Mouse (Mus musculus): ENCODE measurements around the gene Dlg2. TPM values are rescaled to one million over a fixed set of nuclear protein-coding genes. Genes with fewer than 3 reads are reported as not detected.
"Not testable (repeated sequence)": the region's sequence is repeated elsewhere in the genome, so short reads cannot be mapped to it uniquely, and the experiment has no call there.

The Dlg2 gene
- total RNA-seq, 2 experiments from 2014 or later, result 0.36 to 0.72 TPM

DNA sequence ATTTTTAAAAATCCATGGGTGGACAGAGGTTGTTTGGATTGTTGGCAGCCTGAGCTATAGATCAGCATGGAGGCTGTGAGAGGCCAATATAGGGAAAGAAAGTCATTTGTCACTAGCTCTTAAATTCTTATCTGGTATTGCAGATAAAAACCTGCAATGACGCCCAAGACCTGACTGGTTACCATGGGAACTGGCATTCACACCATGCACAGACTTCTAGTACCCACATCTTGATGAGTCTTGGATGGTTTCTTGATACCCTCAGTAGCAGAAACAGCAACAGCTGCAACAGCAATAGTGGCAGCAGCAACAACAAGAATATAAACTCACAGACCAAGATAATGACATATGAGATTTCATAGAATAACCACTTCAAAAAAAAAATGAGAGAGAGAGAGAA lies 315.1 kb downstream of the Dlg2 start:
- intact Hi-C loops (cut with DNase I), result no loop called here
- no peak for DNase-seq

- intact Hi-C loops (cut with DNase I), result no loop called here
- no peak for DNase-seq
Observed at GRCm38 (mm10) chr7:90825640-90826039, 349.2 kb downstream of the Dlg2 start.

- DNase-seq, result no peak
- intact Hi-C loops (cut with DNase I), result no loop called here
Observed at GRCm38 (mm10) chr7:90841276-90841675, 364.8 kb downstream of the Dlg2 start.

- no peak for DNase-seq
- intact Hi-C loops (cut with DNase I), result no loop called here
Observed at GRCm38 (mm10) chr7:90843345-90844293, 367.1 kb downstream of the Dlg2 start.

DNA sequence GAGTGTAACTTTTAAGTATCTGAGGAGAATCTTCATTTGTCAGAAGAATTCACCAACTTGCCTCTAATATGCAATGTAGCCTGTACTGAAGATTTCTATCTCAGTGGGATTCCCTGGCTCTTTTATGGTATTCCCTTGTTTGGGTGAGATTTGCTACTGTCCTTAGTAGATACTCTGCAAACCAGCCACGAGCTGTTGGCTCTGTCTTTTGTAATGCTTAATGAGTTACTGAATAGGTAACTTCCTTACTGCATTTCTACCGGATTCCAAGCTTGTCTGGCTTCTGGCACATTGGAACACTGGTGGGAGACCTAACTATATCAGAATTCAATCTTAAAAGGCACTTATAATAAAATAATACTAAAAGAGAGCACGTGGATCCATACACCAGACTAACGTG lies 400.3 kb downstream of the Dlg2 start:
- not testable (repeated sequence) for DNase-seq

GRCm38 (mm10) chr7:90882740-90883139 lies 406.3 kb downstream of the Dlg2 start:
- intact Hi-C loops (cut with DNase I), result no loop called here
- DNase-seq, result no peak

More for the DNA sequence above, 400.3 kb downstream of the Dlg2 start:
- intact Hi-C loops (cut with DNase I), result not testable (repeated sequence)

DNA sequence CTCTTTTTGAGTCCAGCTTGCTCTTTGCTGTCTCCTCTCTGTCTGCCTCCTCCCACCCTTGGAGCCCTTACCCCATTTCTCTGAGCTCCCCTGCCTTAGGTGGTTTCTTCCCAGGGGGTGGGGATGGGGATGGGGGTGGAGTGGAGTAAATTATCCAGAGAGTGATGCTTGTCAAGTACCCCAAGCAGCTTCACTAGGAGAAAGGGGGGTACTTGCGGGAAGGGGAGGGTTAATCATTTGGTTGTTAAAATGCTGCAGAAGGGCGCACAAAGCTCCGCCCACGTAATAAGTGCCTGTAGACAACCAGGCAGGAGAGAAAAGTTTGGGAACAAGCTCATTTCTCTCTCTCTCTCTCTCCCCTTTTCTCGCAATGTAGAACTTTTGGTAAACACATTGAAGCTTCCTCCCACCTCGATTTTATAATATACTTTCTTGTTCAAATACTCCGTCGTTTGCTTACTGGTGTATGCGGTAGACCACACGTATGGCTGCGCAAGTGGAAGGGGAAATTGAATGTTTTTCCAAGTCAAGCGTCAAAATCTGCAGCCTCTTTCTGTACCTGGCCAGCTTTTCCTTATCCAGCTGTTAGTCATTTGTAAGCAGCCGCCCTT lies 410.0 kb downstream of the Dlg2 start:
- no peak for DNase-seq
- intact Hi-C loops (cut with DNase I), result no loop called here

- intact Hi-C loops (cut with DNase I), result no loop called here
- no peak for DNase-seq
Observed at GRCm38 (mm10) chr7:90887007-90887720, 410.7 kb downstream of the Dlg2 start.

GRCm38 (mm10) chr7:90927441-90927840 lies 451.0 kb downstream of the Dlg2 start:
- intact Hi-C loops (cut with DNase I), result no loop called here
- DNase-seq, result no peak

GRCm38 (mm10) chr7:90940726-90941125 lies 464.3 kb downstream of the Dlg2 start:
- no peak for DNase-seq
- intact Hi-C loops (cut with DNase I), result no loop called here

DNA sequence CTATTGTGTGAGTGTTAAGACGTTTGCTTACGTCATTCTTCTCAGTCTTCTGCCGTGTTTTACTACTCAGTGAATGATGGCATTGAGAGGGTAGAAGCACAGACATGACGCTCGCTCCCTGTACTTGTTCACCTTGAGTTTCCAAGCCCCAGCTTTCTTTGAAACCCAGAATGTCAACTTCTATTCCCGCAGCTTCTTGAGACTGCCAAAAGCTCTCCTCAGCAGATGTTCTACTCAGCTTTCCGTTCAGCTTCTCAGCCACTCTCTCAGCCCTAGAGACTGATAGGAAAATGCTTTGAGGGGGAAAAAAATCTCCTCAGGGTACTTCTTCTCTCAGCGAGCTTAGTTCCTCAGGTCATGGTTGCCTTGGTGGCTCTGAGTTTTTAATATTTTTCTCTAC lies 470.6 kb downstream of the Dlg2 start:
- no peak for DNase-seq
- intact Hi-C loops (cut with DNase I), result no loop called here

DNA sequence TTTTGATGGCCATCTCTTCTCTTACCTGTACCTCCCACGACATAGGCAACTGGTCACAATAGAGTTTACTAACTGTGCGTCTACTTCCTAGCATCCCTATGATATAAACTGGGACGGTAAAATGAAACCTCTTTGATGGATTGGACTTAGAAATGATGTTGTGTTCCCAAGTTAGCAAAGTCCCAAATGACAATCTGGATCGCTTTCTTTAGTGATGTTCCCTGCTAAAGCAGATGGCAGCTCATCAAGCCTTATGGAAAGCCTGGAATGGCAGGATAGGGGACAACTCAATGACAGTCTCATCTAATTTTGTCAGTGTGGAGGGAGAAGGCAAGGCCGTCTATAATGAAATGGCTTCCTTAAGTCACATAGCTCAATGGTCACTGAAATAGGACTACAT lies 472.7 kb downstream of the Dlg2 start:
- intact Hi-C loops (cut with DNase I), result no loop called here
- no peak for DNase-seq

GRCm38 (mm10) chr7:90977241-90977640 lies 500.8 kb downstream of the Dlg2 start:
- intact Hi-C loops (cut with DNase I), result no loop called here
- DNase-seq, result no peak

GRCm38 (mm10) chr7:90982069-90982468 lies 505.6 kb downstream of the Dlg2 start:
- intact Hi-C loops (cut with DNase I), result no loop called here
- no peak for DNase-seq

DNA sequence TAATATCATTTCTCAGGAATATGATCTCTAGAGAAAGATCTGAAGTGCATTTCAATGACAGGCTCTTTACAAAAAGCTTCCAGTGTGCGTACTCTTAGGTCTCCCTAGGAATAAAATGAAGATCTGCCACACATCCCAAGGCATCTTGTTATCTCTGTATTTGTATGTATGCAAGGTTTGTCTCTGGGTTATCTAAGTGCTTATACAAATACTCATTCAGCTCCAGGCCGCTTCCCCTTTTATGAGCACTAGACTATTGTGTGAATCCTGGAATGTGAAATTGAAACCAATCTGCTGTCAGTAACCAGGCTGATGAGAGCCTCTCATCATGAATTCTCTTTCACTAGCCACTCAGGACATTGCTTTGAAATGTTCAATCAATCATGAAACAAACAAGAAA lies 534.2 kb downstream of the Dlg2 start:
- no peak for DNase-seq
- intact Hi-C loops (cut with DNase I), result no loop called here

- no peak for DNase-seq
- intact Hi-C loops (cut with DNase I), result no loop called here
Observed at GRCm38 (mm10) chr7:91044998-91045741, 568.7 kb downstream of the Dlg2 start.

DNA sequence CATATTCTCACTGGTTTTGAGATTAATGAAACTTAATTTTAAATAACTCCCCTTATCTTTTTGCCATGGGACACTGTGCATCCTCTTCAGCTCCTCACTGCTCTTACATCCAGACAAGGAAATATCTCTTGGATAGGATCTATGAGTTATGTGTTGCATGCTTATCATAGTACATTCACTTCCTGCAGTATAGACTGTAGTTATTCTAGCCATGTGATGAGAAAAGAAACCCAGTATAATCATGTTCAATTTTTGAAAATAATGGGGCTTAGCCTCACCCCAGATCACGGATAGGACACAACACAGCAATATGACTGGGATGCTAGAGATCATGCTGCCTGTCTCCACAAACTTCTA lies 569.2 kb downstream of the Dlg2 start:
- intact Hi-C loops (cut with DNase I), result no loop called here
- DNase-seq, result no peak

DNA sequence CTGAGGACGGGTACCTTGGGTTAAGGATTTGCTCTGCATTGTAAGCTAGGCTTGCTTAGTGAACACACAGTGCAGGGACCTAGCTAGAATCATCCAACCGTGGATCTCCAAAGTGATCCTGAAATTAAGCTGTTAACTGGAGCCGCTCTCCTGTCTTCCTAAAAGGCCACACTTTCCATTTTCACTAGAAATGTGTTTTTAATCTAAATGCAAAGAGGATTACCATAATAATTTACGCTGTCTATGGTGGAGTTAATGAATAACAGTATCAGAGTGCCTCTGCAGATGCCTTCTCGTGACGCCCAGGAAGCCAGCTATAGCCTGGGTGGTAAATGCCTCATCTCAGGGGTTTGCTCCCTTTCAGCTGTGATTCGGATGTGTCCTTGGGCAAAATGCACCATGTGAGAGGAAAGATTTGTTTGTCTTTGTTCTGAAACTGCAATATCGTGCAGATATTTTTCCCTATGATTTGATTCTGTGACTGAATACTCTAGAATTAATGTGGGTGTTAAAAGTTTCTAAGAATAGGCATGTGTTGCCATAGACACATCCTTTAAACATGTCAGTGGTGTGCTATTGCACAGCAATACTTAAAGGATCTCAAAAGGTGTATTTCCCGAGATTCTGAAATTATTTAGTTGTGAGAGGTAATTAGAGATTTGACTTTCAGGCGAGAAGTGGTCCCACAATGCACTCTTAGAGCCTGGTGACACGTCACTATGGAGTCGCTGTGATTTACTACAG lies 587.0 kb downstream of the Dlg2 start:
- DNase-seq, result no peak
- intact Hi-C loops (cut with DNase I), result no loop called here

DNA sequence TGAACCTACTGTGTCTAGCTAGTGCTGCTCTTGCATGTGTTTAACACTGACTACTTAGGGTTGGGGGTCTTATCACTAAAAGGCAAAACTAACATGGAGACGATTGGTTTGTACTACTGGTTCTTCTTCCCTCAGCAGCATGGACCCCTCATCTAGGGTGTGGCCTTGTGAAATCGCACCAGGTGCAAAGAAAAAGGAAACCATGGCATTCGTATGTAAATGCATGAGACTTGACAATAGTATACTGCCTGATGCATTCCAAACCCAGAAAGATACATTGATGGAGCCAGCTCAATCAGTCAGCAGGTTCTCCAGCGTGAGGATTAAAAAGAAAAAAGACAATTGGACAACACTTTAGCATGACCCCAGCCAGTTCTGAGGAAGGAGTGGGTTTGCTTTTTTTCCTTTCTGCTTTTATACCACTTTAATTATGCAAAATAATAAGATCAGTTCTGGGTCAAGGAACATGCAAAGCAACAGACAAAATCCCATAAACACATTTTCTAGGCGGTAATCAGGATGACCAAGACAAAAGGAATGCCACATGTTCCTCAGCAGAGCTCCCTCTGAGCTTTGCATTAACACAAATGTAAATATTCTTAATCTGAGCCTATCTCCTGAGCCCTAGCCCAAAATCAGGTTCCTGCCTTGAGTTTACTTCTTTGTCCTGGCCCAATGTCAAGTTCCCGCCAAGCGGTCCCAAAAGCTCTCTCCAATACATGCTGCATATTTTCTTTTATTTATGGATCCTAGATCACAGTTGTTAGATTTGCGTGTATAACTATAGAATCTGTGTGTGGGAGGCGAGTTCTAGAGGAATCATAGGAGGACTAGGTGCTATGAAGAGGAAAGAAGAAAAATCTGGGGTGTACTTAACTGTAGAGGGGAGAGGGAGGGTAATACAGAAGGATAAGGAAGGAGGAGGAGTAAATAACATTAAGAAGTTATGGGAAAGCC lies 595.6 kb downstream of the Dlg2 start:
- intact Hi-C loops (cut with DNase I), result no loop called here

More for the DNA sequence above, 595.6 kb downstream of the Dlg2 start:
- DNase-seq, result no peak

Data from gastrocnemius, postnatal 36 days (tissue).